Mouse (Mus musculus) gastrocnemius, postnatal 4 days (tissue): ENCODE results near the gene Lin28a. TPM values are rescaled to one million over a fixed set of nuclear protein-coding genes. Genes with fewer than 3 reads are reported as not detected.

Source experiments
- DNase-seq, 2 experiments: peaks; one replicate each; pipeline ENCODE4 v3.0.0; 2021 to 2022; ENCODE audit warnings: low spot score in 2 of 2, mixed read lengths in 2 of 2
- total RNA-seq, 2 experiments: library from RNA; stranded (reverse); gene quantifications; 2 replicates each; pipeline ENCODE4 v1.2.3; 2021

The Lin28a gene
- total RNA-seq, 2 experiments from 2014 or later = 2.7 to 3.5 TPM

DNA sequence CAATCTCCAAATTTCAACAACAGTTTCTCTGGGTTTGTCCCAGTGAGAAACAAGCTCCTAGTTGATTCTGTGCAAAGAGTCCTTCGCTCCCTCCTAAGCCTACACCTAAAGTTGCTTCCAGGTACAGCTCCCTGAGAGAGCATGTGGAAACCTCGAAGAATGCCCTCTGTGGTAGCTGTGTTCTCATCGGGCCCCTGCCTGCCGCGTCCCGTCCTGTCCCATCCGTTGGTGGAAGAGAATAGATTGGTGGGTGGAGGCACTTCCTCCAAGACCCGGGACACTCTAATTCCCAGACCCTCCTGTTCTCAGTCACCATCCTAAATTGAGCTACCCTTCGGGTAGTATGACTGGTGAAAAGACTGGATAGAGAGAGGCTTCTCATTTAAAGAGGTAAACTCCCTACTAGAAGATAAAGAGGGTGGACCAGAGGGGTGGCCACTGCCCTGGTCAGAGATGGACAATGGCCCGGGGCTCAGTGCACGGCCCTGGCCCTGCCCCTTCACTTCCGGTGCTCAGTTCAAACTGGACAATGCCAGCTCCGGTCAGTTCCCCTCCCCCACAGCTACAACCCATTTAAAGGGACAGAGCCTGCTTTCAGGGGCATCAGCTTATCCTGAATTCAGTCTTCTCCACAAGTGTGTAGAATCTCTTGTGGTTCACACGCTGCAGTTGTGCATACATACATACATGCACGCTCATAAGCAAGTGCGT is 1.2 kb upstream of the Lin28a start:
- no peak for DNase-seq

DNA sequence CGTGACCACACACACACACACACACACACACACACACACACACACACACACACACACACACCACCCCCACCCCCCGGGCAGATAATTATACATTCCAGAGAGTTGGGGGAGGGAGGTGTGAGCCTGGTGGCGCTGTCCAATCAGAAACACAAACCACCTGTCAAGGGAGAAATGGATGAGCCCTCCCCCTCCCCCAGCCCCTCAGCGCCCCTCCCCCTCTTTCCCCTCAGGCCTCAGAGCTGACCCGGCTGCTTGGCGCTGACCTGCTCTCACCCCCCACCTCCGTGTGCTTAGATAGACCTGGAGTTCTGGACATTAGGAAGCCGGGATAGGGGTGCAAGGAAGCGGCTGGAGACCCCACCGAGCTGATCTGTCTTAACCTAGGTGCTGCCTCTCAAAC is 569 bp upstream of the Lin28a start:
- no peak for DNase-seq

DNA sequence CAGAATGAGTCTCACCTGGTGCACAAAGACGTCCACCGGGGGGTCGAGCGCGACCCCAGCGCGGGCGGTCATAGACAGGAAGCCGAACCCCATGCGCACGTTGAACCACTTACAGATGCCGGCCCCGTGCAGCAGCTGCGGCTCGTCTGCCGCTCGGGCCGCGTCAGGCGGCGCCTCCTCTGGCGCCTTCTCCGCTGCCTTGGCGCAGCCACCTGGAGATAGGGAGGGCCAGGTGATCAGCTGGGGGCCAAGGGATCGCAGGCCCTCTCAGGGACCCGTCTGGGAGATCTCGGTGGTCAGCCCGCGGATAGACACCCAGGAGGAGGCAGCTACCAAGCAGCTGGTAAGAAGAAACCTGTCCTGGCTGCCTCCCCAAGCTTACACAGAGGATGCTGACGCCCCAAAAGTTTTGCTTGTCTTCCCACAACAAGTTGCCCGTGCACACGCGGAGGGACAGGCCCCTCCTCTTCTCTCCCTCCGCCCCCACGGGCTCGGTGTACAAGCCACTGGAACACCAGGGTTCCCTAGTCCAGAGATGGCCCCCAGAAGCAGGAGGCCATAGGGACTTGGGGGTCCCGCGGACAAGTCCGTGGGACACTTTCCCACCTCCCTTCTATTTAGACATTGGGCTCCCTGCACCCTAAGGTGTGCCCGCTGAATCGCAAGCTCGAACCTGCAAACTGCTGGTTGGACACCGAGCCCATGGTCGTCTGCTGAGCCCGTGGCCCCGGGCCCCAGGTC is 433 bp downstream of the Lin28a start:
- DNase-seq = no peak

DNA sequence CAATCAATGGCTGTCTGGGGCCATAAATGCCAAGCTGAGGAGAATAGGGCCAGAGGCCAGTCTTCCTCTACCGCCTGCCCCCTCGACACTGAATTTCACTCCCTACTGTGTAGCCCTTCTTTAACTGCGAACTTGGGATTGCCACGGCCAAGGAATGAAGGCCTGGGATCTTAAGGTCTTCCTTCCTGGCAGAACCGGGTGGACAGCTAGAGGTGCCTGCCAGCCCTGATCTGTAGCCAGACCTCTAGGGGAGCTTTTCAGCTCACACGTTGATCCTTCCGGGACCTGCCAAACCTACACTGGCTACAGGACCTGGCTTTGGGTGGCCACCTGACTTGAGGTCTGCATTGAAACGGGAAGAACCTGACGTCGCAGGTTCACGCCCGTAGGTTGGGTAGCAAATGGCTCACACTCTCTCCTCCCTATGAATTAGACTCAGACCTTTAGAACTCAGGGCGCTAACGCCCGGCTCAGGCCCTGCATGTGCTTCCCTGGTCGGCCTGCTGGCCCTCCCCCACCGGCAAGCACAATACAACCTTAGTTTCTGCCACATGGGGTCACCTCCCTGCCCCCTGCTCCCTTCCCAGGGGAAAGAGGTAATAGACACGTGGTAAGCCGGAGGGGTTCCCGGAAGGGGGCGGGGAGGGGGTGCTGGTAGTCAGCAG is 1.3 kb downstream of the Lin28a start:
- no peak for DNase-seq

DNA sequence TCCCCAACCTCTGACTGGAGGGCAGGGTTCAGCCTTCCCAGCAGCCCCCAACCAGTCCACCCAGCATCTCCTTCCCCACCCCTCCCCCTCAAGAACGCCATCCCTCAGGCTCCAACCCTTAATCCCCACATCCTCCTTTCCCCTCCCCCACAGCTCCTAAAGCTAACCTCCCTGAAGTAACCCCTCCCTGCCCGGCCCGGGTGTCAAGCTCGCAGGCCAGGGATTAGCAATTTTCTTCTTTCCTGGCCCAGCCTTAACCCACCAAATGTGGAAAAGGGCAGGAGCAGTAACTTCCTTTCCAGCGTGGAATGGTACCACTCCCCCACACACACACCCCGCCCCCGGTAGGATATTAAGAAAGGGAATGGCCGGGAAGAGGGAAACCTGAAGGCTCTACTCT is 1.9 kb downstream of the Lin28a start:
- no peak for DNase-seq

DNA sequence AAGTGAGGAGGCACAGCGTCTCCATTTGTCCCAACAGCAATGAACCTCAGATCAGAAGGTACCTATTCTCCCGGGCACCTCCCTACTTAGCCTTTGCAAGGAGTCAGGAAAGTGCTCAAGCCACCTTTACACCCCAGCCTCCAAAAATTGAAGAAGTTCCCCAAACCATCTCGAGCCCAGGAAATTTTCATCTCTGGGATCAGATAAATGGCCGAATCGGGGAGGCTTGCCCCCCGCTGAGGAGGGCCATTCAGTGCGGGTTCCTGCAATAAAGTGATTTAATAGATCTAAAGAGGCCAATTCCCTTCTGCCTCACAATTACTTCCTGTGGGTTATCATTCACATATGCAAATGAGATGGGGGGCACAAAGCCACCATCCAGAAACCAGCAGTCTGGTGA is 2.4 kb downstream of the Lin28a start:
- no peak for DNase-seq

DNA sequence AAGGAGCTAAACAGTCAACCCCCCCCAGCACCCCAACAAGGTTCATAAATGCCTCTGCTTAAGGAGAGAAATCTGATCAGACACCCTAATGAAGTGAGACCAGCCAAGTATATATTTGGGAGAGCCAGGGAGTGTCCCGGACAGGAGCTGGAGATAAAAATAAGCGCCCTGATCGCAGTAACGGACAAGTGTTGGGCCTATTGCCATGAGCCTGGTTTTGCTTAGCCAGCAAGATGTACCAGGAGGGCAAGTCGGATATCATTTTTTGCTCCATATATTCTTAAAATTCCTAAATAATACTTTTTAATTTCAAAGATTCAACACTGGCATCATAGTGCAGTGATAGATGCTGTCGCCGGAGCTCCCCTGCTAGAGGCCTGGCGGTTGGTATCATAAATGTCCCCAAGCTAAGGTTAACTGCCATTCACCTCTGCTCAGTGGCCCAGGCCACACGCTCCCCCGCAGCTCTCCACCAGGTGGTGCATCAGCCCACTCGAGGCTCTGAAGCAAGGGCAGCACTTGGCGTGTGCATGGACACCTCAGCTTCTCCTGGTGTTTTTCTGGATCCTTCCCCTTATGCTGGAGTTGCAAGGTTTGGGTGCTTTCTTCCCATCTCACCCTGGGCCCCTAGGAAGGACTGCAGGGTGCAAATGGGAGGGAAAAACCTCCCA is 5.6 kb downstream of the Lin28a start:
- DNase-seq = no peak

DNA sequence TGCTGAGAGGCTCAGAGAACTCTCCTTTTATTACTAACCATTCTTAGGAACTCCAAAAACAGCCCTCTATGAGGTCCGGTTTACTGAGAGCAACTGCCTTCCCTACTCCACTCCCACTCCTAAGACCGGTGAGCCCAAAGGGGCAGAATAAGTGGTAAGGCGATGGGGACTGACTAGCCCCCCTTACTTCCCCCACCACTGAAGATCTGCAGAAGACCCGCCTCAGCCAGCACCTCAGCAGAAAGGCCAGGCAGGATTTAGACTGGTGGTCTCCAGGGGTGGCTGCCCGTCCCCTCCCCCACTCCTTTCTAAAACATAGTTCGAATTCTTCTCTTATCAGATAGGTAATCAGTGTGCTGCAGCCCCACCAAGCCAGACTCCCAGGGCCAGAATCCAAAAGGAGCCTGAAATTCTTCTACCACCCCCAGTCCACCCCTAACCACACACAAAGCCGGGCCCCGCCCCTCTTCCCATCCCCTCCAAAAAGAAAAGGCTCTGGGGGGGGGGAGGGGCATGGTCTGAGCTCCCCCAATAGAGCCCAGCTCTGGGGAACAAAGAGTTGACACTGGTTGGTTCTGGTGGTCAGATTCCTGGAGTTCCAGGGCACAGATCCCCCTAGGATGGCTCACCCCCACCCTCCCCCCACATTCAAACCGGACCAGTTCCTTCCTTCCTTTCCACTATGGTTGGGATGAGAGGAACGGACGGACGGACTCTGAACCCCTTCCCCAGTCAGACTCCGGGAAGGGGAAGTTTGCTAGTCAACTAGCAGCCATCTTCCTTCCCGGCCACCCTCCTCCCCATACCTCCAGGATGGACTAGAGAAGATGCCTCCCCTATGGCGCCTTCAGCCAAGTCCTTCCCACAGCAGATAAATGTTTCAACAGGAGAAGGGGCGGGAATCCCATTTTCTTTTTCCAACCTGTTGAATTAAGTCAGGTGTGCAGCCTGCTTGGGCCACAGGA is 6.9 kb downstream of the Lin28a start:
- DNase-seq = no peak

DNA sequence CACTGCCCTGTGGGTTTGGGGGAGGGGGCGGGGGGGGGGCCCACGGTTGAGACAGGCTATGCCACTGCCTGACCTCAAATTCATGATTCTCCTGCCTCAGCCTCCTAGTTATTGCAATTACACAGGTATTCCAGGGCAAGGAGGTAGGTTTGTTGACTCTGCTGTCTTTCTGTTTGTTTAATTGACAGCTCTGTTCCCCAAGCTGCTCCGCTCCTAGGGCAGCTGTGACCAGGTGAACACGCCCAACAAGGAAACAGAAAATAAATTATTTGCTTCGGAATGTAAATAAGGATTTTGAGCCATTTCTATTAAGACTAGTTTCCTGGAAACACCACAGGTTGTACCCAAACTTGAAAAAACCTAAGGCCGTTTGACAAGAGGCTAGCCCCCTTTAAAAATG is 8.9 kb downstream of the Lin28a start:
- no peak for DNase-seq

DNA sequence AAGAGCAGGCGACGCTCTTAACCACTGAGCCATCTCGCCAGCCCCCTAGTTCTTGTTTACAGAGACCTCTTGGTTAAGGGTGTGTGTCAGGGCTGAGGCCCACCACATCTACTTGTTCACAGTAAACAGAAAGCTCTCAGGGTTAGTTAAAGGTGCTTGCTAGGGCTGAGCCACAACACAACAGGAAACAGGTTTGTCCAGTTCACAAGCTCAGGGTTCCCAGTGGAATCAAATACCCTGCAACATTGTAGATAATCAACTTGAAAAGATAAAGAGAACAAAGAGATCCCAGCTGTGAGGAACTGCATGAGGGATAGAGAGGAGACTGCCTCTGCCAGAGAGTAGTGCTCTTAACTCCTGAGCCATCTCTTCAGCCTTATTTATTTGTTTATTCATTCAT is 11.8 kb downstream of the Lin28a start:
- no peak for DNase-seq

DNA sequence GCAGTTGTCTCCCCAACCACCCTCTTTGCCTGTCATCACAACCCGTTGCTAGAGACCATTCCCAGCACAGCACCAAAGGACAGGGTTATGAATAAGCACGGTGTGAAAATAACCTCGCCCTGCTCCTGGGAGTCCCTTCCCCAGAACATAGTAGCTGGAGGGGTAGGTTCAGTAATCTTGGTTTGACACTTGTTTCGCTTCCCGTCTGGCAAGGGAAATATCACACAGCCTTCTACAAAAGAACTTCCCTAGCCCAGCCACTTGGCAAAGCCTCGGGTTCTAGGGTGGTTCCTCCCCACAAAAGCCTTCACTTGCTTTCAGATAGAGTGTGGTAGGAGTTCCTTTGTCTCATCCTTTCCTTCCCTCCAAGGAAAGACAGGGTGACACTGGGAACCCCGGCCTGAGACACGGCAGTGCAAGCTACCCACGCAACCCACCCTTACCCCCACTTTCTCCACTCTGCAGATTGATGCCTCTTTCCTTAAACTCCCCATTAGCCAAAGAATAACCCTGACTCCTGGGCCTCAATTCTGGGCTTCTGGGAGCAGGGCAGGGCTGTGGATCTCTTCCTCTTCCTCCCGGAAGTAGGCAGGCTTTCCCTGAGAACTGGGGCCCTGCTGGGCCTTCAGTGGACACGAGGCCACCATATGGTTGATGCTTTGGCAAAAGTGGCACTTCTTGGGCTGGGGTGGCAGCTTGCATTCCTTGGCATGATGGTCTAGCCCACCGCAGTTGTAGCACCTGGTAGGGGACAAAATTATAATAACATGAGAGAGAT is 12.9 kb downstream of the Lin28a start:
- no peak for DNase-seq

DNA sequence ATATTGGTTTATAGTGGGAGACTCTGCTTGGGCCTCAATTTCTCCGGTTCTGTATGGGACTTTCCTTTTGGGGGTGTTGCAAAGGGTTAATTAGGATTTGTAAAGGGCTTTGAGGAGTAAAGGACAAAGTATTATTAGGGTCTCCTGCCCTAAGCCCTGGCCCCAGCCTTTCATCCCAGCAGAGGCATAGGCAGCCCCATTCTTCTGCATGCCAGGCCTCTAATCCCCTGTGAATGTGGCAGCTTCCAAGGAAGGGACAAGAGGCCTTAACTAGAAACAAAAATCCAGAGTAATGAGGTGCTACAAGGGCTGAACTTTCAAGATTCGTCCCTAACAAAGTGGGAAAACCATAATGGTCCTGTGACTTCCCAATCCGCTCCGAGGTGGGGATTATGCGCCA is 15.7 kb downstream of the Lin28a start:
- DNase-seq = no peak

DNA sequence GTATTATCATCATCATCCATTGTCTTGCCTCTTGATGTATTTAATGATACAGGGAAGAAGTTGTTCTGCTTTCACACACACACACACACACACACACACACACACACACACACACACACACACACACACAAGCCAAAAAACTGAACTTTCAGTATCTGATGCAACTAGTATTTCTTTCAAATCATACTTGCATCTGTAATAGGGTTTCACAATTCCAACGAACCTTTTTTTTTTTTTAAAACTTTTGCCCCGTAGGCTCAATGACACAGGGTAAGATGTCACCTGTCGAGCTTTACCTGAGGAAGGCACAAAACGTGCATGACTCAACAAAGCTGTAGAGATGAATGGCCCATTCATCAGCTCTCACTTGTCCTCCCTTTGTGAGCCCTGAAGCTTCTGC is 16.4 kb downstream of the Lin28a start:
- DNase-seq = no peak

DNA sequence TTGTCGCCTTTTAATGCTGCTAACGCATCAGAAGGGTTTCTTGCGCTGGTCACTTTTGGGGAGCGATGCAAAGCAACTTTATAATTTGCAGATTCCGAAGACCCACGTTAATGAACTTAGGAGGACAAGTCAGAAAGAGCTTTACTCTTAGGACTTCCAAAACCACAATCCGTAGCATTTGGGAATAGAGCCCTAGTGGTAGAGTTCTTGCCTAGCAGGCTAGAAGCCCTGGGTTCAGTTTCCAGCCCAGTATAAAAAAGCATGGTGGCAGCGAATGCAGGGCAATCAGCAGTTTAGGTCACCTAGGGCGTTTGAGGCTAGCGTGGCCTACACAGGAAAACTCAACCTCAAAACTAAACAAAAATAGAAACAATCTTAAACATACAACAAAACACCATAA is 16.9 kb downstream of the Lin28a start:
- no peak for DNase-seq

DNA sequence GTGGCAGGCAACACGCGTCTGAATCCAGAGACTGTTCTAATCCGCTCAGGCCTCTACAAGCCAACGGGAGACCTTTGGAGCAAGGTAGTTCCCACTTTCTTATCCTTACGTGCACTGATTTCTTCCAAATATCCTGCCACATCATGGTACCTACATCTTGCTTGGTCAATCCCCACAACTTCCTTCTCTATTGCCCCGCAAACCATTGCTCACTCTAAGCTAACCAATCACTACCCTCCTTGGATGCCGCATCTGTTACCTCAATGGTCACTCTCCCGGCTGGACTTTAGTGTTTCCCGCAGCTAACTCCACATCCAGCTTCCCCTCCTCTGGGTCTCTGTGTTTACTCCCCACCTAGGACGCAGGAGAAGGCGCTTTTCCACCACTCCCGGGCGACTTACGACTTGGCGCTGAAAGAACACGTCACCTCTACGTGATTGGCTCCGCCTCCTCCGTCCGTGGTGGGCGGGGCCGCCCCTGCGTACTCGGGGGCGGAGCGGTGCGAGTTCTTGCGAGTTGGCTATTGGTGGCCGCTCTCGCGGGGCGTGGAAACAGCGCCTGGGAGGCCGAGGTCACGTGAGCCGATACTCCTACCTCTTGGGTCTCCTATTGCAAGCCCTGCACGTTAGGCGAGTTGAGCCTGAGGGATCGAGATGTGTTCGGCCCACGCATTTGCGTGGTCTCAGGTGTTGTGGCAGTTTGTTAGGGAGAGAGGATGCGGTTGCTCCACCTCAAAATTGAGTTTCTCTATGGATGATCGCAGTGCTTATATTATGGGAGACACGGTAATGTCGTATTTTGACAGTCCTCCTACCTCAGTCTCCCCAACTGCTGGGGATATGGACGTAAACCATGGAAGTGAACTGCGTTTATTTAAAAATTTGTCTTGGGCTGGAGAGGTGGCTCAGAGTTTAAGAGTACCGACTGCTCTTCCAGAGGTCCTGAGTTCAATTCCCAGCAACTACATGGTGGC is 17.9 kb downstream of the Lin28a start, which contains the start of gene Dhdds:
TSS of gene Dhdds (minus strand) at position 453 of the 973 bp plus-strand sequence.
- DNase-seq = peak; percentile 92 to 95

DNA sequence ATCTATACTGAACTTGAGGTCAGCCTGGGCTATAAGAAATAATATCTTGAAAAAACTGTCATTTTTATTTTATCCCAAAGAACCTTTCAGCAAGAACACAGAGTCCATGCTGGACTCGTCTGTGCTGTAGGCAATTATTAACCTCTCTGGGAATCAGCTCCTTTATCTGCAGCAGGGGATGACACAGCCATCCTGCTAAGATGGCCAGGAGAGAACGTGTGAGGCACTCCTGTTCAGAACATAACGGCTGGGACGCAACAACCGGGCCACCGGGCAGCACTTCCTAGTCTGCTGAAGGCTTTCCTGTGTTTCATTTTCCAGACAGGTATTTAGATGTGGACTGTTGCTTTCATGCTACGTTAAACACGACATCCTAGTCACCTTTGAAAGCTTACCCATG is 23.9 kb downstream of the Lin28a start:
- DNase-seq = no peak

DNA sequence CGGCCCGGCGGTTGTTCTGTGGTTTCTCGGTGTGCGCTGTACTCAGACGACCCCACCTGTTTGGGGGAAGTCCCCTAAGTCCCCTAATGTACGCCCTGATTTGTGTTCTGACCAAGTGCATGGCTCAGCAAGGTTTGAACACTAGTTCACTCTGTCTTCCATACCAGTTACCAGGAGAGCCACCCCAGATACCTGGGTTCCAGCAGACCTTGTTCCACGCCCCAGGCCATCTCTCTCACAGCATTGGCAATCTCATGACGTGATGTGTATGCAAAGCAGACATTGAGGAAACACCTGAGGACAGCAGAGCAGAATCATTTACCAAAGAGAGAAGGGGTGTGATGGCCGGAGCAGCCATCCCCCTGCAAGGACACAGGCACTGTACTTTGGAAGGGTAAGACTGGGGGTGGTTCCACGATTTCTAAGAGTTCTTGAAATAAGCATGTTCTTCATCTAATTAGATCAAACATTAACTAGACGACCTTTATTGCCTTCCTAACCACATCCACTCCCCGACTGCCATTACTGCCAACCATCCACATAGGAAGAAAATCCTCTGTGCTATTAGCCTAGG is 27.5 kb downstream of the Lin28a start:
- no peak for DNase-seq

DNA sequence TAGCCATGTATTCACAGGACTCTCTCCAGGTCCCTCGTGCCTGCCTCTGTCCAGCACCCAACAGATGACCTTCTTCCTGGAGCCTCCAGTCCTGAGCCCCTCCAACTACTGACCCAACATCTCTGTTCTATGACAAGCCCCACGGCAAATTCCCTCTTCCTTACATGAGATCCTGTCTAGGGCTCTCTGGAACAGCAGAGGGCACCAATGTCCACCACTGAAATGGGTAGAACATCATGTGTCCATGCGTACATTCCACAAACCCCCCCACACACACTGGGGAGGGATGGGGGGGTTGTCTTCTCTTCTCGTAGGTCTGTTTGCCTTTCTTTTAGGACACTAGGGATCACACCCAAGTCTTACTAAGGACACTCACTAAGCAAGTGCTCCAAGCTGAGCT is 28.6 kb downstream of the Lin28a start:
- DNase-seq = no peak
